Mouse (Mus musculus): ENCODE results near the gene Stoml1. TPM values are rescaled to one million over a fixed set of nuclear protein-coding genes. Genes with fewer than 3 reads are reported as not detected.
A peak's percentile ranks its signal among the peaks of the same experiment; 100 is the strongest.

The Stoml1 gene
- total RNA-seq, 1 experiment: 51.7 TPM

- H3K36me3 ChIP-seq (ENCODE audit: control insufficient read depth, insufficient read depth, low read length, poor library complexity, severe bottlenecking): peaks cover 43% of the 10 kb centered on the region
- no peak overlapping the region for H3K4me3 ChIP-seq (ENCODE audit: insufficient read depth in 1 of 2, low read depth in 1 of 2, low read length in 2 of 2, poor library complexity in 1 of 2, severe bottlenecking in 1 of 2)
- in situ Hi-C loops (cut with MboI; ENCODE audit: low sequenced_read_pairs in 2 of 2, unreplicated experiment in 2 of 2): no loop called here
- H3K9ac ChIP-seq (ENCODE audit: insufficient read depth, low read depth, low read length, poor library complexity, severe bottlenecking): peak overlapping the region; percentile 26; the same call in 1 of the 2 replicates
- H3K27ac ChIP-seq (ENCODE audit: insufficient read depth, low read depth, low read length, poor library complexity, severe bottlenecking): peak overlapping the region; percentile 10; the same call in 1 of the 2 replicates
- no peak for DNase-seq (ENCODE audit: low read depth, low spot score)
- H3K4me1 ChIP-seq (ENCODE audit: control insufficient read depth in 2 of 2, insufficient read depth in 2 of 2, low read length in 2 of 2, poor library complexity in 1 of 2): peaks cover 13 to 27% of the 10 kb centered on the region in 2 experiments
- no peaks in the 10 kb centered on the region for H3K9me3 ChIP-seq (ENCODE audit: control insufficient read depth, insufficient read depth, low read depth, low read length)
- TF ChIP-seq CHD2 (IDR thresholded peaks at IDR 0.05; ENCODE audit: low read depth, low read length): no peak
- TF ChIP-seq ZC3H11A (IDR thresholded peaks at IDR 0.05; ENCODE audit: borderline replicate concordance, low read depth, low read length): no peak
- no peak for TF ChIP-seq HCFC1 (IDR thresholded peaks at IDR 0.05; ENCODE audit: borderline replicate concordance, insufficient read depth, low read length)
- TF ChIP-seq ZNF384 (IDR thresholded peaks at IDR 0.05; ENCODE audit: low read depth, low read length): no peak
- no peak for TF ChIP-seq MAFK (IDR thresholded peaks at IDR 0.05; ENCODE audit: insufficient read depth, low read depth, low read length)
Measured at GRCm38 (mm10) chr9:58255704-58256685, 3.0 kb downstream of the Stoml1 start.

- no peak for DNase-seq (ENCODE audit: low read depth, low spot score)
- TF ChIP-seq MAFK (IDR thresholded peaks at IDR 0.05; ENCODE audit: insufficient read depth, low read depth, low read length) (no peak), ZNF384 (IDR thresholded peaks at IDR 0.05; ENCODE audit: low read depth, low read length) (no peak), CHD2 (IDR thresholded peaks at IDR 0.05; ENCODE audit: low read depth, low read length) (no peak), HCFC1 (IDR thresholded peaks at IDR 0.05; ENCODE audit: borderline replicate concordance, insufficient read depth, low read length) (no peak), ZC3H11A (IDR thresholded peaks at IDR 0.05; ENCODE audit: borderline replicate concordance, low read depth, low read length) (no peak)
- in situ Hi-C loops (cut with MboI; ENCODE audit: low sequenced_read_pairs in 2 of 2, unreplicated experiment in 2 of 2): no loop called here
- no peak overlapping the region for H3K9ac ChIP-seq (ENCODE audit: insufficient read depth, low read depth, low read length, poor library complexity, severe bottlenecking)
- H3K9me3 ChIP-seq (ENCODE audit: control insufficient read depth, insufficient read depth, low read depth, low read length): no peaks in the 10 kb centered on the region
- H3K27ac ChIP-seq (ENCODE audit: insufficient read depth, low read depth, low read length, poor library complexity, severe bottlenecking): no peak overlapping the region
- H3K4me1 ChIP-seq (ENCODE audit: control insufficient read depth in 2 of 2, insufficient read depth in 2 of 2, low read length in 2 of 2, poor library complexity in 1 of 2): peaks cover 2 to 7% of the 10 kb centered on the region in 2 experiments; a peak in 1 of 4 replicates
- H3K36me3 ChIP-seq (ENCODE audit: control insufficient read depth, insufficient read depth, low read length, poor library complexity, severe bottlenecking): peaks cover 40% of the 10 kb centered on the region
- no peak overlapping the region for H3K4me3 ChIP-seq (ENCODE audit: insufficient read depth in 1 of 2, low read depth in 1 of 2, low read length in 2 of 2, poor library complexity in 1 of 2, severe bottlenecking in 1 of 2)
Measured at GRCm38 (mm10) chr9:58262507-58262906, 9.5 kb downstream of the Stoml1 start.

GRCm38 (mm10) chr9:58265368-58265767 lies 12.4 kb downstream of the Stoml1 start:
- in situ Hi-C loops (cut with MboI; ENCODE audit: low sequenced_read_pairs in 2 of 2, unreplicated experiment in 2 of 2): no loop called here
- peaks cover 2 to 8% of the 10 kb centered on the region in 2 experiments; a peak in 2 of 4 replicates for H3K4me1 ChIP-seq (ENCODE audit: control insufficient read depth in 2 of 2, insufficient read depth in 2 of 2, low read length in 2 of 2, poor library complexity in 1 of 2)
- no peaks in the 10 kb centered on the region for H3K9me3 ChIP-seq (ENCODE audit: control insufficient read depth, insufficient read depth, low read depth, low read length)
- DNase-seq (ENCODE audit: low read depth, low spot score): no peak
- TF ChIP-seq CHD2 (IDR thresholded peaks at IDR 0.05; ENCODE audit: low read depth, low read length) (no peak), ZNF384 (IDR thresholded peaks at IDR 0.05; ENCODE audit: low read depth, low read length) (no peak), HCFC1 (IDR thresholded peaks at IDR 0.05; ENCODE audit: borderline replicate concordance, insufficient read depth, low read length) (no peak), MAFK (IDR thresholded peaks at IDR 0.05; ENCODE audit: insufficient read depth, low read depth, low read length) (no peak), ZC3H11A (IDR thresholded peaks at IDR 0.05; ENCODE audit: borderline replicate concordance, low read depth, low read length) (no peak)
- no peak overlapping the region for H3K27ac ChIP-seq (ENCODE audit: insufficient read depth, low read depth, low read length, poor library complexity, severe bottlenecking)
- H3K4me3 ChIP-seq (ENCODE audit: insufficient read depth in 1 of 2, low read depth in 1 of 2, low read length in 2 of 2, poor library complexity in 1 of 2, severe bottlenecking in 1 of 2): no peak overlapping the region
- peaks cover 20% of the 10 kb centered on the region for H3K36me3 ChIP-seq (ENCODE audit: control insufficient read depth, insufficient read depth, low read length, poor library complexity, severe bottlenecking)
- H3K9ac ChIP-seq (ENCODE audit: insufficient read depth, low read depth, low read length, poor library complexity, severe bottlenecking): no peak overlapping the region

GRCm38 (mm10) chr9:58266571-58267011 lies 13.6 kb downstream of the Stoml1 start:
- peaks cover 10% of the 10 kb centered on the region for H3K36me3 ChIP-seq (ENCODE audit: control insufficient read depth, insufficient read depth, low read length, poor library complexity, severe bottlenecking)
- peak overlapping the region; percentile 40; the same call in 1 of the 2 replicates for H3K27ac ChIP-seq (ENCODE audit: insufficient read depth, low read depth, low read length, poor library complexity, severe bottlenecking)
- H3K4me3 ChIP-seq (ENCODE audit: insufficient read depth in 1 of 2, low read depth in 1 of 2, low read length in 2 of 2, poor library complexity in 1 of 2, severe bottlenecking in 1 of 2): no peak overlapping the region; a peak in 1 of 4 replicates
- no peaks in the 10 kb centered on the region for H3K9me3 ChIP-seq (ENCODE audit: control insufficient read depth, insufficient read depth, low read depth, low read length)
- TF ChIP-seq MAFK (IDR thresholded peaks at IDR 0.05; ENCODE audit: insufficient read depth, low read depth, low read length) (no peak), HCFC1 (IDR thresholded peaks at IDR 0.05; ENCODE audit: borderline replicate concordance, insufficient read depth, low read length) (no peak), CHD2 (IDR thresholded peaks at IDR 0.05; ENCODE audit: low read depth, low read length) (no peak), ZNF384 (IDR thresholded peaks at IDR 0.05; ENCODE audit: low read depth, low read length) (no peak), ZC3H11A (IDR thresholded peaks at IDR 0.05; ENCODE audit: borderline replicate concordance, low read depth, low read length) (no peak)
- in situ Hi-C loops (cut with MboI; ENCODE audit: low sequenced_read_pairs in 2 of 2, unreplicated experiment in 2 of 2): no loop called here
- H3K4me1 ChIP-seq (ENCODE audit: control insufficient read depth in 2 of 2, insufficient read depth in 2 of 2, low read length in 2 of 2, poor library complexity in 1 of 2): peaks cover 4 to 8% of the 10 kb centered on the region in 2 experiments; a peak in 3 of 4 replicates
- DNase-seq (ENCODE audit: low read depth, low spot score): no peak
- H3K9ac ChIP-seq (ENCODE audit: insufficient read depth, low read depth, low read length, poor library complexity, severe bottlenecking): peak overlapping the region; percentile 9; the same call in 1 of the 2 replicates

Data from ES-E14 (cell line).